Mouse (Mus musculus): ENCODE data around the gene Prmt2. TPM values are rescaled to one million over a fixed set of nuclear protein-coding genes. Genes with fewer than 3 reads are reported as not detected.

Prmt2 gene
- polyA plus RNA-seq, 1 experiment from 2014 or later: 53.4 TPM

DNA sequence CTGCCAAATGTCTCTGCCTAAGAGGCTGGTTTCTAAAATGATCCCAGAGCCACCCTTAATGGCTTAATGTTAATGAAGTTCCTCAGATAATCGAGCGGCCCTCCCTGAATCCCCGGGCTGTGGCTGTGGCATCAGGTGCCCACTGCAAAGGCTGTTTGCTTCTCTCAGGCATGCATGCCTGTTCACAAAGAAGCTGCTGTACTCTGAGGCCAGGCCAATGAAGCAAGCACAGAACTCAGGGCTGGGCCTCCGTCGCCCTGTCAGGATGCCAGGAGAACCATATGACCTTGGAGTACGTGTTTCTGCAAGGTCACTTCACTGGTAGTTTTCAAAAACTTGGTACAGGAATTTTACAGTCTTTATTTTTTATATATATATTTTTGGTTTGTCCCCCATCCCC is 18.0 kb upstream of the Prmt2 start:
- H3K9me3 ChIP-seq (replicated peaks): no peaks in the 10 kb centered on the region
- H3K36me3 ChIP-seq: no peaks in the 10 kb centered on the region
- WGBS: 57% methylated on average over 6 of the region's 6 CpGs
- peaks cover 29% of the 10 kb centered on the region for H3K4me1 ChIP-seq (replicated peaks)
- no peak for ATAC-seq (ENCODE audit: insufficient number of reproducible peaks, low FRiP score)
- no peak overlapping the region for H3K9ac ChIP-seq
- H3K27me3 ChIP-seq (replicated peaks): no peaks in the 10 kb centered on the region
- no peak overlapping the region for H3K4me2 ChIP-seq
- H3K27ac ChIP-seq (ENCODE audit: poor library complexity, severe bottlenecking): no peak overlapping the region
- H3K4me3 ChIP-seq: no peak overlapping the region

DNA sequence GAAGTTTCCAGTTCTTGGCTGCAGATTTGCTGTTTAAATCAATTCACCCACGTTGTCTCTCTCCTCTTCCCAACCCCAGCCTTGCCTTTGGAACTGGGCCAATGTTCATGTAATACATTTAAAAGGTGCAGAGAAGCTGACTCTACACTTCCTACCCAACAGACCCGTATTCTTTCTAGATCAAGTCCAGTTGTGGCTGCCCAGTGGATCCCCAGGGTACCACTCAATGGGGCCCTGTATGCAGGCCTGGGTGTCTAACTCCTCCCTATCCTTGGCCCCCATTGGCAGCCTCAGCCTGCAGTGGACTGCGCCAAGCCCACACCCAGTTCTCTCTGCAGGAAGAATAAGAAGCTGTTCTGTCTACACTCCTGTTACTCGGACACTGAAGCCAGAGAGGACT is 15.9 kb upstream of the Prmt2 start, which contains the start of gene S100b:
Gene S100b (plus strand): TSS at position 318 of the 400 bp plus-strand sequence.
- no peak within 1 kb of the TSS for H3K4me3 ChIP-seq
- no peak within 1 kb of the TSS for H3K9ac ChIP-seq
- ATAC-seq (ENCODE audit: insufficient number of reproducible peaks, low FRiP score): no peak
- H3K27me3 ChIP-seq (replicated peaks): no peaks in the 10 kb centered on the region
- 42% methylated on average over 4 of the region's 4 CpGs for WGBS
- H3K36me3 ChIP-seq: no peaks in the 10 kb centered on the region
- no peaks in the 10 kb centered on the region for H3K9me3 ChIP-seq (replicated peaks)
- H3K4me1 ChIP-seq (replicated peaks): peaks cover 29% of the 10 kb centered on the region
- no peak within 1 kb of the TSS for H3K27ac ChIP-seq (ENCODE audit: poor library complexity, severe bottlenecking)
- no peak within 1 kb of the TSS for H3K4me2 ChIP-seq

DNA sequence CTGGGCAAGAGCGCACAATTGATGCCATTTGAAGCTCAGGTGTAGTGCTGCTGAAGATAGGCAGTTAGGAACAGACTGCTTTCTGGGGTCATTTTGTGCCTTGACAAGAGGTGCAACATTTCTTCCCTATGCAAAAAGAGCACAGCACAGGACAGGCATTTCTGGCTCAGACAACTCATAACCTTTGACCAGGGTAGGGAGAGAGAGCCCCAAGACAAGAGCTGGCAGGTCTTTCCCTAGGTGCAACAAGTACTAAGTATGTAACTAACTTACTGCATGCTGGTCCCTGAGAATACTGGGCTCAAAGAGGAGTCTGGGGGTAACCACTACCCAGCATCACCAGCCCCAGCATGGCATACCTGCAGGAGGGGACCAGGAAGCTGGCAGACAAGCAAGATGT is 15.4 kb upstream of the Prmt2 start:
- Histone ChIP-seq H3K9me3 (replicated peaks) (no peaks in the 10 kb centered on the region), H3K9ac (no peak overlapping the region), H3K4me1 (replicated peaks) (peaks cover 24% of the 10 kb centered on the region), H3K4me3 (no peak overlapping the region), H3K27ac (ENCODE audit: poor library complexity, severe bottlenecking) (no peak overlapping the region), H3K4me2 (no peak overlapping the region), H3K27me3 (replicated peaks) (no peaks in the 10 kb centered on the region), H3K36me3 (no peaks in the 10 kb centered on the region)
- no peak for ATAC-seq (ENCODE audit: insufficient number of reproducible peaks, low FRiP score)
- WGBS: 91% methylated on average over 1 of the region's 1 CpGs

DNA sequence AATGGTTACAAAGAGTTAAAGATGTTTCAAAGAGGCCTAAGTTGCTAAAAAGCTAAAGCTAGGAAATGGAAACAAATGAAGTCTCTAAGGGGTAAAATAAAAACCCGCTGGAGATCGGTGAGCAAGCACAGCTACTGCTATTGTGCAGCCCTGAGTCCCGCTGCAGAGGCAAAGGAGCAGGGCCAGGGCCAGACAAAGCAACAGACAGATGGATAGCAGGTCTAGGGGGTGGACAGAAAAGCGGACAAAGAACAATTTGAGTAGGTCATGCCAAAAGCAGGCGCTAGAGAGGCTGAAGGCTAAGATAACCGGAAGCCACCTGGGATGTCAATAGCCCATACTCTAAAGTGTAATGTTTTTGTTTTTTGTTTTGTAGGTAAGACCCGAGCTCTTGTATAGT is 13.2 kb upstream of the Prmt2 start:
- H3K27ac ChIP-seq (ENCODE audit: poor library complexity, severe bottlenecking): no peak overlapping the region
- peaks cover 13% of the 10 kb centered on the region for H3K4me1 ChIP-seq (replicated peaks)
- no peak for ATAC-seq (ENCODE audit: insufficient number of reproducible peaks, low FRiP score)
- no peak overlapping the region for H3K4me2 ChIP-seq
- no peaks in the 10 kb centered on the region for H3K27me3 ChIP-seq (replicated peaks)
- no peaks in the 10 kb centered on the region for H3K9me3 ChIP-seq (replicated peaks)
- WGBS: 79% methylated on average over 7 of the region's 7 CpGs
- no peak overlapping the region for H3K4me3 ChIP-seq
- H3K9ac ChIP-seq: no peak overlapping the region
- no peaks in the 10 kb centered on the region for H3K36me3 ChIP-seq

DNA sequence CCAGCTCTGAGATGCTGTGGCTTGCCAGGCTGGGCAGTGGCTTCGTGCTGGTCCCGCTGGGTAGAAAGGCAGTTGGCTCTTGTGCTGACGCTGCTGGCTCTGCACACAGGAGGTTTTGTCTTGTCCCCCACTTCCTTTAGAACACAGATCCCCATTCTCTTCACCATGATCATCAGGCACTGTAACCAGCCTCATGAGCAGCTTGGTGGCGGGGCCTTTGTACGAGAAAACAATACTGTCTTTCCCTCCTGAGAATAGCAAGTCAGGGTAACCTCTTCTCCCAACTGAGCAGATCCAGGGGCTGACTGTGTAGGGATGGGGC is 10.9 kb upstream of the Prmt2 start:
- no peak for ATAC-seq (ENCODE audit: insufficient number of reproducible peaks, low FRiP score)
- Histone ChIP-seq H3K4me1 (replicated peaks) (peaks cover 7% of the 10 kb centered on the region), H3K4me2 (no peak overlapping the region), H3K9ac (no peak overlapping the region), H3K4me3 (no peak overlapping the region), H3K36me3 (no peaks in the 10 kb centered on the region), H3K9me3 (replicated peaks) (no peaks in the 10 kb centered on the region), H3K27me3 (replicated peaks) (no peaks in the 10 kb centered on the region), H3K27ac (ENCODE audit: poor library complexity, severe bottlenecking) (no peak overlapping the region)
- 79% methylated on average over 5 of the region's 5 CpGs for WGBS

DNA sequence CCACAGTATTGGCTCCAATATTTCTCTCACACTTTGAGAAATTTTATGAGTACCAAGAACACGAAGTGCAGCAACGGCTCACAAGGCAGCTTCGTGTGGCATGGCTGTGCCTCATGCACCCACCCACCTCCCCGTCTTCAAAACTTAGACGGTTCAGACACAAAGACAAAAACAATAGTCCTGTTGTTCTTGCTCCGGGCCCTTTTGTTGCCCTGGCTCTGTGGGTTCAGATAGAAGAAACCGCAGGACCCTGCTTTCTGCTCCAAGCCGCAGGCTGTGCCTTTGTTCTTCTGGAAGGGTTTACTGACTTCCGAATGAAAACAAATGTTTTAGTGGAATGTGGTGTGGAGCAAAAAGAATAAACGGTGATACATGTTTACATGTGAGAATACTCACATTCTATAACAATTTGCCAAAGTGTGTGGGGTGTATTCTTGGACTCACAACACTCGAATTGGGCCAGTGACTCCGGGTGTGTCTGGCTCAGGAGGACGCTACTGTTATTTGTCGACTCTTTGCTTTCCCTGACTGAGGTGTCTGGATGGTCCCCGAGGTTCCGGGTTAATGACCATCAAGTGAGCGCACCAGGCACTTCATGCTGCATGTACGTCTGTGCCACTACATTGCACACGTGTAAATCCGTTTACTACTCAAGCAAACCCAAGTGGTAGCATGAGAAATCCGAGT is 10.4 kb upstream of the Prmt2 start:
- H3K36me3 ChIP-seq: no peaks in the 10 kb centered on the region
- peaks cover 2% of the 10 kb centered on the region; the same call in 1 of the 2 replicates for H3K4me1 ChIP-seq (replicated peaks)
- WGBS: 68% methylated on average over 21 of the region's 21 CpGs
- no peaks in the 10 kb centered on the region for H3K9me3 ChIP-seq (replicated peaks)
- no peak overlapping the region for H3K4me2 ChIP-seq
- no peak overlapping the region for H3K9ac ChIP-seq
- no peaks in the 10 kb centered on the region for H3K27me3 ChIP-seq (replicated peaks)
- no peak for ATAC-seq (ENCODE audit: insufficient number of reproducible peaks, low FRiP score)
- no peak overlapping the region for H3K27ac ChIP-seq (ENCODE audit: poor library complexity, severe bottlenecking)
- no peak overlapping the region for H3K4me3 ChIP-seq

DNA sequence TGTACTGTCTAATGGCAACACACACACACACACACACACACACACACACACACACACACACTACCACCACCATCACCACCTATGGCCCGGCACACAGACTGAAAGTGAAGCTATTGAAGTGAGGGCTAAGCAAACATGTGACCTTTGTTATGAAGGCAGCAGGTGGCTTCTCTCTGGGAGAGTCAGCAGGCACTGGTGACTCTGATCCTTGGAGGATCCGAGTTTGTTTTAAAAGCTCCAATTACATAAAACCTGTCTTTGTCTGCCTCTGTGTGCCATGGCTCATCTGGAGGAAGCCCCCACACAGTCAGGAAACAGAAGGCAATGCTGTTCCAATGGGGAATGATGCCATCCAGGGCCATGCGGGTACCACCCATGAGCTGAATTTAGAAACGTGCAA is 8.9 kb upstream of the Prmt2 start:
- no peak for ATAC-seq (ENCODE audit: insufficient number of reproducible peaks, low FRiP score)
- H3K27me3 ChIP-seq (replicated peaks): no peaks in the 10 kb centered on the region
- no peaks in the 10 kb centered on the region for H3K36me3 ChIP-seq
- H3K9me3 ChIP-seq (replicated peaks): no peaks in the 10 kb centered on the region
- 55% methylated on average over 4 of the region's 4 CpGs for WGBS
- no peak overlapping the region for H3K9ac ChIP-seq
- no peak overlapping the region for H3K4me3 ChIP-seq
- no peak overlapping the region for H3K4me2 ChIP-seq
- H3K27ac ChIP-seq (ENCODE audit: poor library complexity, severe bottlenecking): no peak overlapping the region
- H3K4me1 ChIP-seq (replicated peaks): no peaks in the 10 kb centered on the region

DNA sequence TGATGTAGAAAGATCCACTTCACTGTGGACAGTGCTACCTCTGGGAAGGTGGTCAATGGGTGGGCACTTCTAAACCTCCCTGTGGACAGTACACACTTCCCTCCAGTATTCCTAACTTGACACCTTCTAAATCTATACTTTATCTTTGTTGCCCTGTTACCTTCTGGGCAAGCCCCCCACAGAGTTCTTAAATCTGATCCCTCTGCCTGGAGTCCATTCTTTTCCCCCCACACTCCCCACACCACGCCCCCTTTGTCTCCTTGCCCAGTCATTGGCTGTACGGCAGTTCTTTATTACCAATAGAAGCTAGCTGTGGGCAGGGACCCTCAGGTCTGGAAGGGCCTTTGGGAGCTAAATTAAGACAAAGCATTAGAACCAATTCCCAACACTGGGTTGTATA is 7.4 kb upstream of the Prmt2 start:
- no peak for ATAC-seq (ENCODE audit: insufficient number of reproducible peaks, low FRiP score)
- Histone ChIP-seq H3K9ac (no peak overlapping the region), H3K4me1 (replicated peaks) (peaks cover 5% of the 10 kb centered on the region; the same call in 1 of the 2 replicates), H3K9me3 (replicated peaks) (no peaks in the 10 kb centered on the region), H3K36me3 (no peaks in the 10 kb centered on the region), H3K27me3 (replicated peaks) (no peaks in the 10 kb centered on the region), H3K4me3 (no peak overlapping the region), H3K27ac (ENCODE audit: poor library complexity, severe bottlenecking) (no peak overlapping the region), H3K4me2 (no peak overlapping the region)
- 78% methylated on average over 2 of the region's 2 CpGs for WGBS

DNA sequence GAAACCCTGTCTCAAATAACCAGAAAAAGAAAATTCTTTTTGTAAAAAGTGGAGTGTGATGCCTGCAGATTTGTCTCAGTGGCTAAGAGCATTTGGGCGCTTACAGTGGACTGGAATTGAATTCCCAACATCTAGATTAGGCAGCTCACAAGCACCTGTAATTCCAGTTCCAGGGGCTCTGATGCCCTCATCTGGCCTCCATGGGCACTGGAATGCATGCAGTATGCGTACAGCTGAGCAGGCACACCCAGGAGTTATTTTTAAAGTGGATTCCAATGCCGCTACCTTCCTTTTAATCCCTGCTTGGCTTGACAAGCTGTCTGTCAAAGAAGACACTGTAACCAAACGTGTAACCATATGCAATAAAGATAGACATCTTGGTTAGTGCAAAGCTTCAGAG is 1.7 kb upstream of the Prmt2 start:
- Histone ChIP-seq H3K36me3 (peaks cover 8% of the 10 kb centered on the region), H3K4me3 (no peak overlapping the region), H3K27ac (ENCODE audit: poor library complexity, severe bottlenecking) (no peak overlapping the region), H3K4me1 (replicated peaks) (peaks cover 19% of the 10 kb centered on the region), H3K27me3 (replicated peaks) (no peaks in the 10 kb centered on the region), H3K4me2 (no peak overlapping the region), H3K9ac (no peak overlapping the region), H3K9me3 (replicated peaks) (no peaks in the 10 kb centered on the region)
- WGBS: 46% methylated on average over 4 of the region's 4 CpGs
- ATAC-seq (ENCODE audit: insufficient number of reproducible peaks, low FRiP score): no peak

DNA sequence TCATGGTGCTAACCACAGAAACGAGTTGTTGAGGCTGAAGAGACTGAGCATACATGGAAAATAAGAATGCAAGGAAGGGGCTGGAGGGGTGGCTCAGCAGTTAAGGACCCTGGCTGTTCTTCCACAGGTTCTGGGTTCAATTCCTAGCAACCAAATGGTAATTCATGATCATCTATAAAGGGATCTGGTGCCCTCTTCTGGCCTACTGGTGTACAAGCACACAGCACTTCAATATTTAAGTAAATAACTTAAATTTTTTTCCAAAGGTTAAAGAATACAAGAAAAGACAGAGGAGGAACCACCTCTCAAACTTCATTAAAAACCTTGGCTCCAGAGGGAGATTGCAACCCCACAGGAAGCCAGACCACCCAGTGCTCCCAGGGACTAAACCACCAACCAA is 8.0 kb downstream of the Prmt2 start:
- Histone ChIP-seq H3K27ac (ENCODE audit: poor library complexity, severe bottlenecking) (no peak overlapping the region), H3K4me3 (no peak overlapping the region)

DNA sequence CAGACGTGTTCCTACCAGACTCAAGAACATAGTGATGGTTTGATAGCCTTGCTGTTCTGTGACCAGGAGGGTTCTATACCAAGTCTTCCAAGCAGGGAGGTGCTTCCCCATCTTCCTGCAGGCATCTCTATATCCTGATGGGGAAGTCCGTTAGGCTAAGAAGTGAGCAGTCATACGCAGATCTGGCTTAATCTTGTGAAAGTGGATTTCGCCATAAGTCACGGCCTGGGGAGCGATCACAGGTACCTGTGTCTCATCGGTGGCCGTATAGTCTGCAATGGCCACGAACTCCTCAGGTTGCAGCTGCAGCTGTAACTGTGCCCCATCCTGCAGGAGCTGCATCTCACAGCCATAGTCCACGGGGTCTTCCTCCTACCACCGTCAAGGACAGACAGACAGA is 11.7 kb downstream of the Prmt2 start:
- H3K36me3 ChIP-seq: peaks cover 50% of the 10 kb centered on the region
- WGBS: 90% methylated on average over 11 of the region's 11 CpGs
- H3K9ac ChIP-seq: no peak overlapping the region
- no peak overlapping the region for H3K4me2 ChIP-seq
- H3K9me3 ChIP-seq (replicated peaks): no peaks in the 10 kb centered on the region
- H3K27me3 ChIP-seq (replicated peaks): no peaks in the 10 kb centered on the region
- ATAC-seq (ENCODE audit: insufficient number of reproducible peaks, low FRiP score): no peak
- no peak overlapping the region for H3K27ac ChIP-seq (ENCODE audit: poor library complexity, severe bottlenecking)
- H3K4me3 ChIP-seq: no peak overlapping the region
- no peaks in the 10 kb centered on the region for H3K4me1 ChIP-seq (replicated peaks)

More for the DNA sequence above, 8.0 kb downstream of the Prmt2 start:
- H3K4me1 ChIP-seq (replicated peaks): no peaks in the 10 kb centered on the region
- no peaks in the 10 kb centered on the region for H3K9me3 ChIP-seq (replicated peaks)
- H3K9ac ChIP-seq: no peak overlapping the region
- H3K36me3 ChIP-seq: peaks cover 14% of the 10 kb centered on the region
- 61% methylated on average over 1 of the region's 1 CpGs for WGBS
- no peak for ATAC-seq (ENCODE audit: insufficient number of reproducible peaks, low FRiP score)
- H3K4me2 ChIP-seq: no peak overlapping the region
- no peaks in the 10 kb centered on the region for H3K27me3 ChIP-seq (replicated peaks)

DNA sequence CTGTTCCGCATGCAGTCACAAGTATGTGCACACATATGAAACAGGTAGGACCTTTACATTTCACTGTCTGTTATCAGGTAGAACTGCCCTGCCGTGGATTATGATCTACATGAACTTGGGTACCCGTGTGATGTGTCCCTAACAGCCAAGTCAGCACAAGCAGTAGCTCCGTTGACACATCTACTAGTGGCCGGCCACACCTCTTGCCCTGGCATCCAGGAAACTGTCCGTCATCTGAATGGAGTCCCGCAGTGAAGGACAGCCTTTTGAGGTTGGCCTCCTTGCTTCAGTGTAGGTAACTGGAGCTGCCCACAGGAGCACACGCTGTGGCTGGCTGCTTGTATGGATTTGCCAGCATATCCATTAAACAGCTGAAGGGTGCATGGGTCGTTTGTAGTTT is 19.4 kb downstream of the Prmt2 start:
- no peak overlapping the region for H3K4me2 ChIP-seq
- peaks cover 98% of the 10 kb centered on the region for H3K36me3 ChIP-seq
- H3K4me3 ChIP-seq: no peak overlapping the region
- no peaks in the 10 kb centered on the region for H3K4me1 ChIP-seq (replicated peaks)
- H3K27ac ChIP-seq (ENCODE audit: poor library complexity, severe bottlenecking): no peak overlapping the region
- H3K27me3 ChIP-seq (replicated peaks): no peaks in the 10 kb centered on the region
- peaks cover 26% of the 10 kb centered on the region for H3K9me3 ChIP-seq (replicated peaks)
- ATAC-seq (ENCODE audit: insufficient number of reproducible peaks, low FRiP score): no peak
- 77% methylated on average over 9 of the region's 9 CpGs for WGBS
- no peak overlapping the region for H3K9ac ChIP-seq

All from heart, embryonic 12.5 days (tissue).